Mouse (Mus musculus): Measurements from ENCODE around the gene Shoc2.
"Not testable (repeated sequence)": the region's sequence is repeated elsewhere in the genome, so short reads cannot be mapped to it uniquely, and the experiment has no call there.

Shoc2 gene

GRCm38 (mm10) chr19:53933050-53933449, 11.1 kb upstream of the Shoc2 start:
- no peak for DNase-seq (ENCODE audit: low spot score)

GRCm38 (mm10) chr19:53934046-53934445, 10.1 kb upstream of the Shoc2 start:
- DNase-seq (ENCODE audit: low spot score): no peak

- no peak for DNase-seq (ENCODE audit: low spot score)
Observed at GRCm38 (mm10) chr19:53939467-53939866, 4.6 kb upstream of the Shoc2 start.

- peak; percentile 18 for DNase-seq (ENCODE audit: low spot score)
Observed at GRCm38 (mm10) chr19:53941139-53941538, 3.0 kb upstream of the Shoc2 start.

- DNase-seq (ENCODE audit: low spot score): no peak
Observed at GRCm38 (mm10) chr19:53942342-53942741, 1.8 kb upstream of the Shoc2 start.

- DNase-seq (ENCODE audit: low spot score): no peak
Observed at GRCm38 (mm10) chr19:53944786-53945169, 672 bp downstream of the Shoc2 start.

GRCm38 (mm10) chr19:53945171-53946042, 1.3 kb downstream of the Shoc2 start:
- peak; percentile 73 for DNase-seq (ENCODE audit: low spot score)

GRCm38 (mm10) chr19:53957513-53957912, 13.4 kb downstream of the Shoc2 start:
- no peak for DNase-seq (ENCODE audit: low spot score)

GRCm38 (mm10) chr19:53962511-53962910, 18.4 kb downstream of the Shoc2 start:
- no peak for DNase-seq (ENCODE audit: low spot score)

GRCm38 (mm10) chr19:53964347-53964746, 20.2 kb downstream of the Shoc2 start:
- DNase-seq (ENCODE audit: low spot score): not testable (repeated sequence)

GRCm38 (mm10) chr19:53964910-53965633, 21.0 kb downstream of the Shoc2 start:
- no peak for DNase-seq (ENCODE audit: low spot score)

- no peak for DNase-seq (ENCODE audit: low spot score)
Observed at GRCm38 (mm10) chr19:53969226-53969625, 25.1 kb downstream of the Shoc2 start.

GRCm38 (mm10) chr19:53971938-53972337, 27.8 kb downstream of the Shoc2 start:
- no peak for DNase-seq (ENCODE audit: low spot score)

- no peak for DNase-seq (ENCODE audit: low spot score)
Observed at GRCm38 (mm10) chr19:53973656-53974055, 29.6 kb downstream of the Shoc2 start.

- no peak for DNase-seq (ENCODE audit: low spot score)
Observed at GRCm38 (mm10) chr19:53982041-53982440, 37.9 kb downstream of the Shoc2 start.

- no peak for DNase-seq (ENCODE audit: low spot score)
Observed at GRCm38 (mm10) chr19:53983336-53983735, 39.2 kb downstream of the Shoc2 start.

GRCm38 (mm10) chr19:53984628-53985027, 40.5 kb downstream of the Shoc2 start:
- DNase-seq (ENCODE audit: low spot score): no peak

- no peak for DNase-seq (ENCODE audit: low spot score)
Observed at GRCm38 (mm10) chr19:53990538-53990937, 46.4 kb downstream of the Shoc2 start.

GRCm38 (mm10) chr19:53993860-53994259, 49.8 kb downstream of the Shoc2 start:
- DNase-seq (ENCODE audit: low spot score): no peak

- no peak for DNase-seq (ENCODE audit: low spot score)
Observed at GRCm38 (mm10) chr19:53994276-53994675, 50.2 kb downstream of the Shoc2 start.

- DNase-seq (ENCODE audit: low spot score): no peak
Observed at GRCm38 (mm10) chr19:54010973-54011372, 66.9 kb downstream of the Shoc2 start.

- DNase-seq (ENCODE audit: low spot score): no peak
Observed at GRCm38 (mm10) chr19:54014999-54015398, 70.9 kb downstream of the Shoc2 start.

GRCm38 (mm10) chr19:54015503-54015902, 71.4 kb downstream of the Shoc2 start:
- DNase-seq (ENCODE audit: low spot score): no peak
